Mouse (Mus musculus) cerebellum, adult 2 months (tissue): ENCODE data around the gene Tstd2. TPM values are rescaled to one million over a fixed set of nuclear protein-coding genes. Genes with fewer than 3 reads are reported as not detected.

Experiments used
- DNase-seq, 2 experiments: peaks; one replicate each; pipeline ENCODE4 v3.0.0; 2021
- H3K27ac ChIP-seq: fragments of 200-500 bp; 2 replicates; pipeline ENCODE4 v1.5.1; 2012; ENCODE audit warnings: low read length, control low read depth, inconsistent platforms; ENCODE audit not compliant: insufficient read depth
- H3K27me3 ChIP-seq: fragments of 200-500 bp; 2 replicates; pipeline ENCODE4 v1.6.1; 2012; ENCODE audit warnings: inconsistent platforms, mild to moderate bottlenecking, low read length, moderate library complexity; ENCODE audit not compliant: control insufficient read depth, insufficient read depth
- H3K4me1 ChIP-seq: fragments of 200-500 bp; 2 replicates; pipeline ENCODE4 v1.6.1; 2011; ENCODE audit warnings: low read length; ENCODE audit not compliant: control insufficient read depth, insufficient read depth
- H3K4me3 ChIP-seq: fragments of 200-500 bp; replicated peaks from 2 replicates; pipeline ENCODE3; 2011; ENCODE audit warnings: mild to moderate bottlenecking, low read depth, low read length, control low read depth; ENCODE audit not compliant: insufficient read depth
- CTCF ChIP-seq: fragments of 200-500 bp; IDR thresholded peaks from 2 replicates; pipeline ENCODE4 v1.5.1; 2011; ENCODE audit warnings: low read depth, mild to moderate bottlenecking, control low read depth, low read length, moderate library complexity, borderline replicate concordance; ENCODE audit not compliant: insufficient read depth
- POLR2A ChIP-seq: fragments of 200-500 bp; IDR thresholded peaks from 2 replicates; pipeline ENCODE4 v1.6.1; 2011; ENCODE audit warnings: low read length, control low read depth, borderline replicate concordance; ENCODE audit not compliant: insufficient read depth
- WGBS: fragments of 180-500 bp; shearing (Covaris S2); methylation state at CpG from one replicate; pipeline ENCODE4 v1.1.7; 2018; 5-methylcytosine and 5-hydroxymethylcytosine counted together
- polyA plus RNA-seq: library from polyadenylated mRNA; depleted of rRNA; stranded (reverse); fragments of >200 nt; gene quantifications from 2 replicates; pipeline ENCODE4 v1.2.3, GENCODE M21; 2012

Gene Tstd2
- polyA plus RNA-seq, 1 experiment = 16.2 TPM

DNA sequence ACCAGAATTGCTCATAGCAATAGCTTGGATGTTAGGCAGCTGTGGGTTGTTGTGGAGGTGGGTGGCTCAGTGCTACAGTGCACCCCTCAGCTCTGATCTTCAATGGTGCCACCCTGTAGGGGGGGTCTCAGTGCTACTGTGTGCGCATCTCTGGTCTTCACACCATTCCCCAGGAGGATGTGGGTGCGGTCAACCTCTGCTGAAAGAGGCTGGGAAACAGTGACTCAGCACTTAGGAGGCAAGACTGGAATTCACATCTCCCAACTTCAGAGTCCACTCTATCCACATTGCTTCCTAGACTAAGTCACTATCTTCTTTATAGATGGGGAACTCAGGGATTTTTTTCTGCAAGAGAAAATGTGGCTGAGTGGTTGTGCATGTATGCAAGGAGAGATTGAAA is 40.9 kb downstream of the Tstd2 start:
- 100% methylated on average over 2 of the region's 2 CpGs for WGBS
- TF ChIP-seq CTCF (no peak), POLR2A (no peak)

DNA sequence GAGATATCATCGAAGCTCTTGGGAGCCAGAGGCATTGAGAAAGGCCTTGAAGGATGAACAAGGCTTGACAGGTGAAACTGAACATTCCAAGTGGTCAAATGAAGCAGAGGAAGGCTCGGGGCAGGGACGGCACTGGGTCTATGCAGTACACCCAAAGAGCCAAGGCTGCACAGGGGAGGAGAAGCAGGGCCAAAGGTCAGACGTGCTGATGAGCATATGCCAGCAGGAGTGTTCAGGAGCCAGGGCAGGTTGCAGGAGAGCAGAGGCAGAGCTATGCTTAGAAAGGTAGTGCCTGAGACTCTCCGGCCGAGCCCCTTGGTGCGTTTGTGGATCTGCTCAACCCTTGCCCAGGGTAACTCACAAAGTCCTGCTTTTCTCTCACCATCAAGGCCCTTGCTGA is 41.9 kb downstream of the Tstd2 start:
- peaks cover 35% of the 10 kb centered on the region for H3K4me1 ChIP-seq
- no peak for DNase-seq
- no peak overlapping the region for H3K27ac ChIP-seq
- no peak overlapping the region for H3K4me3 ChIP-seq
- WGBS = 93% methylated on average over 7 of the region's 7 CpGs
- no peak for TF ChIP-seq CTCF
- no peak for TF ChIP-seq POLR2A
- H3K27me3 ChIP-seq = no peaks in the 10 kb centered on the region

More for the DNA sequence above, 40.9 kb downstream of the Tstd2 start:
- no peak for DNase-seq
- H3K27ac ChIP-seq = no peak overlapping the region
- H3K4me3 ChIP-seq = no peak overlapping the region
- H3K4me1 ChIP-seq = peaks cover 34% of the 10 kb centered on the region
- no peaks in the 10 kb centered on the region for H3K27me3 ChIP-seq

DNA sequence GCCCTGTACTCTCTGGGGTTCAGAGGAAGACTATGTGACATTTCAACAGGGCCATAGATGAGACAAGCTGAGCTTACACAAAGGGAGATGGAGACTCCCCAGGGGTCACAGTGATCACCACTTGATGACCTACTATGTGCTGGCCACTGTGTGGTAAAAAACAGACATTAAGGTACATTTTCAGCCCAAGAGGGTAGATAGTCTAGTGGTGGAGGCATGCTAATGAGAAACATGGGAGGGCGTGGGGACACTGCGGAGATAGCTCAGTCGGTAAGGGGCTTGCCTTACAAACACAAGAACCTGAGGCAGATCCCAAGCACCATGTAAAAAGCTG is 42.7 kb downstream of the Tstd2 start:
- TF ChIP-seq POLR2A (no peak), CTCF (no peak)
- WGBS = 81% methylated on average over 3 of the region's 3 CpGs
- peak overlapping the region; percentile 30; the same call in 1 of the 2 replicates for H3K27ac ChIP-seq
- H3K4me1 ChIP-seq = peaks cover 32% of the 10 kb centered on the region
- H3K4me3 ChIP-seq = no peak overlapping the region
- H3K27me3 ChIP-seq = no peaks in the 10 kb centered on the region
- DNase-seq = no peak

GRCm38 (mm10) chr4:46094916-46095825 is 43.3 kb downstream of the Tstd2 start:
- peak; percentile 63 to 70 for DNase-seq
- H3K27ac ChIP-seq = peak overlapping the region; percentile 30
- 23% methylated on average over 15 of the region's 15 CpGs for WGBS
- peaks cover 32% of the 10 kb centered on the region for H3K4me1 ChIP-seq
- TF ChIP-seq POLR2A (no peak), CTCF (no peak)
- no peaks in the 10 kb centered on the region for H3K27me3 ChIP-seq
- H3K4me3 ChIP-seq = no peak overlapping the region

DNA sequence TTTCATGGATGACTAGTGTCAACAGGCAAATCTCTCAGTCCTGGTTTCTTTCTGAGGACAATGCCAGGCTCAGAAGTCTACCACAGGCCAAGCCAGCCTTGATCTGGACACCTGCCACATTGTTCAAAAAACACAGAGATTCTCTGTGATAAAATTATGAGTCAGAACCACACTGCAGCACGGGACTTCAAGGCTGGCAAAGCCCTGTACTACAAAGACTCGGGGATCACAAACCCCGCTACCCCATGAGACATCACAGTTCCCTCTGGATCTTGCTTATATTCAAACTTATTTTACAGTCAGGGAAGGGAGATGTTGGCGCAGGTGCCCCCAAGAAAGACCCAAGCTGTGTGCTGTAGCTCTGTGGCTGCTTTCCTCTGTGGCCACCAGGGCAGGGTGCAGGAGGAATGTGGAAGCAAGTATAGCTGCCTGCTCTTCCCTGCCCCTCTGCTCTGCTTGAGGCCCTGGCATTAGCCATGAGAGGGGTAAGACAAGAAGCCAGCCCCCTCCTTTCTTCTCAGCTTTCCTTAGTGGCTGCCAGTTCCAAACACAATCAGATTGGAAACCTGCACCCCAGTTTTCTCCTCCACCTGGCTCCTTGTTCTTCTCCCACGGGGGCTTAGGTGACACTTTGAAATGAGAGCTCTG is 45.9 kb downstream of the Tstd2 start:
- H3K27ac ChIP-seq = peak overlapping the region; percentile 80
- 32% methylated on average over 5 of the region's 5 CpGs for WGBS
- peaks cover 32% of the 10 kb centered on the region for H3K4me1 ChIP-seq
- TF ChIP-seq CTCF (no peak), POLR2A (no peak)
- no peaks in the 10 kb centered on the region for H3K27me3 ChIP-seq
- DNase-seq = peak; percentile 72 to 90
- no peak overlapping the region for H3K4me3 ChIP-seq

DNA sequence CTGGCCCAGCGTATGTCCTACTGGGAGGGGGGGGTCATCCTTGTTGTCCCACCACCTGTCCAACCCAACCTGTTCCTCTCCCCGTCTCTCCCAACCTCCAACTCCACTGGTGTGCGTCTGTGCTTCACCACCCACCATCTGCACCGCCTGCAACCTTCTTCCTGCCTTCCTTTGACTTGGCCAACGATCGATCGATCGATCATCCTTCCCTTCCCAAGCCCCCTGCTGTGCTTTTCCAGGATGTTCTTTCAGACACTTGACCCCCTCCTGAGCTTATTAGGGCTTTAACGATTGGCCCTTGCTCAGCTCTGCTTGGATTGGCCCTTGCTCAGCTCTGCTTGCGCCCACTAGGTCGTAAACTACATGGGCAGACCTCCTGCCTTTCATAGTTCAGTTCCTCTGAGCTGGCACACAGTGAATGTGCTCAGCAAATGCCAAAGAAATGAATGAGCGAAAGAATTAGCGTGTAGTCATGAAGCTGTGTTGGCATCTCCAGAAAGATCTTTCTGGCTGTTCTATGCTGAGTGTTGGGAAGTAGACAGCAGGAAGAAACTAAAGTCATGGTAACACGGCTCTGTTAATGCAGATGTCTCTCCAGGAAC is 48.9 kb downstream of the Tstd2 start:
- no peaks in the 10 kb centered on the region for H3K27me3 ChIP-seq
- H3K4me3 ChIP-seq = no peak overlapping the region
- WGBS = 25% methylated on average over 14 of the region's 14 CpGs
- TF ChIP-seq CTCF = no peak
- no peak for TF ChIP-seq POLR2A
- peaks cover 43% of the 10 kb centered on the region for H3K4me1 ChIP-seq
- DNase-seq = peak in 1 of 2 experiments; percentile 34
- peak overlapping the region; percentile 0; the same call in 1 of the 2 replicates for H3K27ac ChIP-seq

DNA sequence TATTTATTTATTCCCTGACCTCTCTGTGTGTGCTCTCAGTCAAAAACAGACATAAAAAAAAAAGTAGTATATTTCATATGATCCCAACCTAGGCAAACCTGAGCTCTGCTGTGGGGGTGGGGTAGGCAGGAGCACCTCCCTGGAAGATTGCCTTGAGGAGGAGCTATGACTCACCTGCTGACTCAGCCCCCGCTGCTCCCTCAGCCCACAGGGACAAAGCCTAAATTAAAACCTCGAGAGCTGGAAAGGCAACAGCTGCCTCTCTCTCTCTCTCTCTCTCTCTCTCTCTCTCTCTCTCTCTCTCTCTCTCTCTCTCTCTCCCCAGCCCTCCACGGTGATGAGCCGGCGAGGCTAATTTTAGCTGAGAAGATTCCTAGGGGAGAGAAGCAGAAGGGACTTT is 50.6 kb downstream of the Tstd2 start:
- no peak for TF ChIP-seq POLR2A
- no peak for TF ChIP-seq CTCF
- WGBS = 3% methylated on average over 5 of the region's 5 CpGs

DNA sequence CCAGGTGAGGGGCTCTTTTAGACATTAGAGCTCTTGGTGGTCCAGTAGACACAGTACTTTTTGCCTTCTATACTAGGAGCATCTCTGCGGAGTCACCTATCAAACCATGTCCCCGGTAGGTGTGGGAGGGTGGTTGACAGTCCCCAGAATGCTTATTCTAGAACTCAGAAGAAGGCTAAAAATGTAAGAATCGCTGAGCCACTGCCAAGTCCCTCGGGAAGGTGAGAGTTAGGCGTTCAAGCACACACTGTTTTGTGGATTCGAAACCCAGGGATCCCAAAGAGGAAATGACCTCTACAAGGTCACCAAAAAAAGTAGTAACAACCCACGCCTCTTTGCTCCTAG is 51.1 kb downstream of the Tstd2 start:
- TF ChIP-seq POLR2A = no peak
- no peak for TF ChIP-seq CTCF
- Histone ChIP-seq H3K4me3 (no peak overlapping the region), H3K27me3 (no peaks in the 10 kb centered on the region), H3K4me1 (peaks cover 47% of the 10 kb centered on the region), H3K27ac (peak overlapping the region; percentile 53; the same call in 1 of the 2 replicates)
- 46% methylated on average over 7 of the region's 7 CpGs for WGBS
- no peak for DNase-seq

More for the DNA sequence above, 50.6 kb downstream of the Tstd2 start:
- Histone ChIP-seq H3K4me1 (peaks cover 51% of the 10 kb centered on the region), H3K27ac (peak overlapping the region; percentile 53), H3K4me3 (no peak overlapping the region), H3K27me3 (no peaks in the 10 kb centered on the region)
- peak; percentile 77 to 87 for DNase-seq
